Mouse (Mus musculus): ENCODE data around the gene Rpl29. TPM values are rescaled to one million over a fixed set of nuclear protein-coding genes. Genes with fewer than 3 reads are reported as not detected.
A peak's percentile ranks its signal among the peaks of the same experiment; 100 is the strongest.

Rpl29 gene
- 788 and 789 TPM in 2 replicates for polyA plus RNA-seq (2012; rRNA removed)

GRCm38 (mm10) chr9:106429221-106430014, at the start of gene Rpl29:
Gene Rpl29, plus strand, starts transcription at chr9:106429454.
- under 1% methylated on average over 55 of the region's 55 CpGs for WGBS
- peak; percentile 93 for DNase-seq (ENCODE audit: low read depth, low spot score)

- WGBS = 72% methylated on average over 12 of the region's 12 CpGs
- no peak for DNase-seq (ENCODE audit: low read depth, low spot score)
These were observed 42.9 kb upstream of the Rpl29 start for GRCm38 (mm10) chr9:106386181-106386864.

- 75% methylated on average over 11 of the region's 11 CpGs for WGBS
- DNase-seq (ENCODE audit: low read depth, low spot score) = no peak
These were observed 36.3 kb upstream of the Rpl29 start for GRCm38 (mm10) chr9:106392828-106393527.

- WGBS = 91% methylated on average over 8 of the region's 8 CpGs
- no peak for DNase-seq (ENCODE audit: low read depth, low spot score)
These were observed 35.7 kb upstream of the Rpl29 start for GRCm38 (mm10) chr9:106393548-106393947.

- no peak for DNase-seq (ENCODE audit: low read depth, low spot score)
- WGBS = 56% methylated on average over 11 of the region's 11 CpGs
These were observed 34.3 kb upstream of the Rpl29 start for GRCm38 (mm10) chr9:106394649-106395602.

- no peak for DNase-seq (ENCODE audit: low read depth, low spot score)
- 81% methylated on average over 4 of the region's 4 CpGs for WGBS
These were observed 31.5 kb upstream of the Rpl29 start for GRCm38 (mm10) chr9:106397733-106398132.

- 55% methylated on average over 9 of the region's 9 CpGs for WGBS
- no peak for DNase-seq (ENCODE audit: low read depth, low spot score)
These were observed 30.5 kb upstream of the Rpl29 start for GRCm38 (mm10) chr9:106398667-106399311.

GRCm38 (mm10) chr9:106399808-106400207, 29.4 kb upstream of the Rpl29 start:
- WGBS = 82% methylated on average over 3 of the region's 3 CpGs
- DNase-seq (ENCODE audit: low read depth, low spot score) = no peak

GRCm38 (mm10) chr9:106402149-106402548, 27.1 kb upstream of the Rpl29 start:
- whole genome bisulfite sequencing = 75% methylated on average over 5 of the region's 5 CpGs

GRCm38 (mm10) chr9:106402607-106403375, 26.5 kb upstream of the Rpl29 start:
- 77% methylated on average over 16 of the region's 16 CpGs for WGBS
- no peak for DNase-seq (ENCODE audit: low read depth, low spot score)

More at GRCm38 (mm10) chr9:106402149-106402548, 27.1 kb upstream of the Rpl29 start:
- no peak for DNase-seq (ENCODE audit: low read depth, low spot score)

GRCm38 (mm10) chr9:106405275-106405674, 24.0 kb upstream of the Rpl29 start:
- no peak for DNase-seq (ENCODE audit: low read depth, low spot score)
- WGBS = 47% methylated on average over 6 of the region's 6 CpGs

- DNase-seq (ENCODE audit: low read depth, low spot score) = no peak
- 53% methylated on average over 8 of the region's 8 CpGs for WGBS
These were observed 22.7 kb upstream of the Rpl29 start for GRCm38 (mm10) chr9:106406443-106407078.

- WGBS = over 99% methylated on average over 4 of the region's 4 CpGs
- DNase-seq (ENCODE audit: low read depth, low spot score) = no peak
These were observed 20.2 kb upstream of the Rpl29 start for GRCm38 (mm10) chr9:106409096-106409495.

- no peak for DNase-seq (ENCODE audit: low read depth, low spot score)
- WGBS = 83% methylated on average over 2 of the region's 2 CpGs
These were observed 19.1 kb upstream of the Rpl29 start for GRCm38 (mm10) chr9:106410086-106410650.

- 57% methylated on average over 9 of the region's 9 CpGs for WGBS
- DNase-seq (ENCODE audit: low read depth, low spot score) = no peak
These were observed 18.1 kb upstream of the Rpl29 start for GRCm38 (mm10) chr9:106411091-106411594.

- DNase-seq (ENCODE audit: low read depth, low spot score) = no peak
- WGBS = 69% methylated on average over 6 of the region's 6 CpGs
These were observed 17.5 kb upstream of the Rpl29 start for GRCm38 (mm10) chr9:106411729-106412128.

- 70% methylated on average over 3 of the region's 3 CpGs for WGBS
- DNase-seq (ENCODE audit: low read depth, low spot score) = no peak
These were observed 17.0 kb upstream of the Rpl29 start for GRCm38 (mm10) chr9:106412210-106412609.
